In genomic region chr2:29023001-29023400, GRCm38 (mm10) we compare ENCODE assay signal across 19 mouse cellular contexts. TPM values are rescaled to one million over a fixed set of nuclear protein-coding genes. Genes with fewer than 3 reads are reported as not detected.
"Had no signal": no experiment of that assay in that cellular context is flagged by ENCODE, and none has a peak within 500 bp of the region (broad histone marks: within the 10 kb centered on the region; RNA-seq: fewer than 3 reads in every experiment).

No protein-coding gene starts in this region.

- ATAC-seq: midbrain, embryonic 16.5 days had no signal

- H3K4me2 ChIP-seq: lung, embryonic 14.5 days; midbrain, embryonic 12.5 days; neural tube, embryonic 12.5 days had no signal

- H3K27ac ChIP-seq: midbrain, embryonic 10.5 days; midbrain, embryonic 12.5 days; neural tube, embryonic 12.5 days had no signal

- H3K9ac ChIP-seq: lung, embryonic 14.5 days; midbrain, embryonic 12.5 days had no signal

- H3K4me1 ChIP-seq: midbrain, embryonic 12.5 days had no signal

- H3K9me3 ChIP-seq: midbrain, embryonic 10.5 days; midbrain, embryonic 12.5 days; neural tube, embryonic 12.5 days had no signal

- H3K4me3 ChIP-seq: midbrain, embryonic 10.5 days; midbrain, embryonic 12.5 days; myocyte; neural tube, embryonic 12.5 days had no signal

- H3K36me3 ChIP-seq: midbrain, embryonic 10.5 days; midbrain, embryonic 12.5 days; neural tube, embryonic 12.5 days had no signal

- DNase-seq: lung, adult 18-20 months; lung, embryonic 14.5 days; lung, postnatal 10 days; lung, postnatal 4 days; midbrain, embryonic 14.5 days; retina, postnatal 1 day; right cerebral cortex, adult 18-20 months; right cerebral cortex, postnatal 25 days; right cerebral cortex, postnatal 4 days; spleen, adult 18-20 months; thymus, adult 18-20 months; thymus, postnatal 14 days; thymus, postnatal 36 days had no signal

RNA-seq across cellular contexts. Expression of gene Cfap77, which starts 31.9 kb away (rescaled TPM):
- total RNA-seq: megakaryocyte, adult 5-6 weeks had no signal
